25 mouse cellular contexts compared by ENCODE assay signal in the genomic region with DNA sequence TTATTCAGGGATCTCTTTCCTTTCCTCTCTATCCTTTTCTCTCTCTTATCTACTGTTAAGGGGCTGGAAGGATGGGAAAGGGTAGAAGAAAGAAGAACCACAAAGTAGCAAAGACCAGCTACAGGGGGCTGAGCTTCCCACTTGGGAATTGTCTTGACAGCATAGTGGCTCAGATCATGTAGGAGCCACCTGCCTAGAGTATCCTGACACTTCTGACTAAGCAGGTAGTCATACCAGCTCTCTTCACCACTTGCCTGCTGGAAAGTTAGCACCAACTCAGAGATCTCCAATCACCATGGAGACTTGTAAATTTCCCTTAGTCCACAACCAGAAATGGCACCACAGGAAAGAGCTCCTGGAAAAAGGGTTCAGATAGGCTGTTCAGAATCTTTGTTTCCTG.
"Had no signal": no experiment of that assay in that cellular context is flagged by ENCODE, and none has a peak within 500 bp of the region (broad histone marks: within the 10 kb centered on the region; RNA-seq: fewer than 3 reads in every experiment).

No protein-coding gene starts in this region.

- DNase-seq: gastrocnemius, postnatal 14 days; gastrocnemius, postnatal 36 days; heart, adult 11 months; heart, adult 2 months; heart, postnatal 10 days; heart, postnatal 4 days; kidney, adult 18-20 months; kidney, postnatal 36 days; liver; liver, embryonic 13.5 days had no signal

- H3K4me2 ChIP-seq: heart, embryonic 12.5 days; hindbrain, embryonic 12.5 days; hindbrain, embryonic 14.5 days; intestine, embryonic 15.5 days; limb, embryonic 12.5 days; liver, embryonic 11.5 days; liver, embryonic 13.5 days had no signal

- H3K9me3 ChIP-seq: heart, embryonic 12.5 days; intestine, embryonic 15.5 days; limb, embryonic 10.5 days; liver, embryonic 13.5 days had no signal

- H3K36me3 ChIP-seq: heart, embryonic 10.5 days; heart, embryonic 12.5 days; hindbrain, embryonic 10.5 days; hindbrain, embryonic 12.5 days; intestine, embryonic 15.5 days; limb, embryonic 10.5 days; limb, embryonic 12.5 days; liver, embryonic 13.5 days had no signal

- H3K9ac ChIP-seq: heart, embryonic 12.5 days; hindbrain, embryonic 12.5 days; hindbrain, embryonic 14.5 days; intestine, embryonic 15.5 days; limb, embryonic 12.5 days; liver, embryonic 13.5 days had no signal

- H3K4me3 ChIP-seq: heart, adult 2 months; heart, embryonic 10.5 days; heart, embryonic 12.5 days; hindbrain, embryonic 10.5 days; hindbrain, embryonic 12.5 days; intestine, embryonic 15.5 days; layer of hippocampus, adult 2 months; left cerebral cortex, adult 2 months; limb, embryonic 10.5 days; limb, embryonic 12.5 days; liver, embryonic 13.5 days had no signal

- ATAC-seq: hindbrain, embryonic 16.5 days; inflammation-experienced regulatory T-cells, adult 6 months; intestine, postnatal 0 days had no signal

- H3K27ac ChIP-seq: heart, adult 2 months; heart, embryonic 10.5 days; hindbrain, embryonic 10.5 days; hindbrain, embryonic 12.5 days; hindbrain, embryonic 14.5 days; intestine, embryonic 15.5 days; kidney, postnatal 0 days; layer of hippocampus, adult 2 months; left cerebral cortex, adult 2 months; limb, embryonic 10.5 days; limb, embryonic 12.5 days; liver, embryonic 13.5 days had no signal

- H3K4me1 ChIP-seq: hindbrain, embryonic 12.5 days had no signal

- H3K27me3 ChIP-seq: intestine, embryonic 15.5 days; liver, embryonic 13.5 days had no signal
